Mouse (Mus musculus) heart, postnatal 36 days (tissue): ENCODE data around the gene 9130230L23Rik. TPM values are rescaled to one million over a fixed set of nuclear protein-coding genes. Genes with fewer than 3 reads are reported as not detected.

Experiments
- microRNA-seq, 2 experiments: library from miRNA; unstranded; fragments of <30 nt; microRNA quantifications; one replicate each; pipeline ENCODE4 v1.2.0; 2021; ENCODE audit warnings: borderline number of aligned reads in 2 of 2
- total RNA-seq, 2 experiments: library from RNA; stranded (reverse); gene quantifications; 2 replicates each; pipeline ENCODE4 v1.2.3; 2021

Gene 9130230L23Rik
- total RNA-seq, 2 experiments from 2014 or later: not detected

Small RNAs within 50 kb of the gene (microRNA-seq; reads per million reads assigned to microRNA genes)
- gene Gm25952: 0 reads per million in 2 experiments

Other genes with a start within 250 kb of the 9130230L23Rik start
- gene N4bp2, start 240.8 kb downstream of the 9130230L23Rik start, total RNA-seq: 10 to 100 TPM; 13.5 to 14.6 TPM
- under 1 TPM; 0.42 to 0.92 TPM for gene Rhoh, start 143.1 kb downstream of the 9130230L23Rik start, total RNA-seq
- gene Chrna9, start 69.4 kb downstream of the 9130230L23Rik start, total RNA-seq: not detected
- 1 to 10 TPM; 1.6 to 1.7 TPM for gene Rbm47, start 168.8 kb upstream of the 9130230L23Rik start, total RNA-seq